Mouse (Mus musculus) A20 (cell line): ENCODE data around the gene Mtmr1.

Experiments
- DNase-seq: peaks from one replicate; pipeline ENCODE4 v3.0.0-alpha.2; 2011; ENCODE audit warnings: low read depth, low spot score

Gene Mtmr1

DNA sequence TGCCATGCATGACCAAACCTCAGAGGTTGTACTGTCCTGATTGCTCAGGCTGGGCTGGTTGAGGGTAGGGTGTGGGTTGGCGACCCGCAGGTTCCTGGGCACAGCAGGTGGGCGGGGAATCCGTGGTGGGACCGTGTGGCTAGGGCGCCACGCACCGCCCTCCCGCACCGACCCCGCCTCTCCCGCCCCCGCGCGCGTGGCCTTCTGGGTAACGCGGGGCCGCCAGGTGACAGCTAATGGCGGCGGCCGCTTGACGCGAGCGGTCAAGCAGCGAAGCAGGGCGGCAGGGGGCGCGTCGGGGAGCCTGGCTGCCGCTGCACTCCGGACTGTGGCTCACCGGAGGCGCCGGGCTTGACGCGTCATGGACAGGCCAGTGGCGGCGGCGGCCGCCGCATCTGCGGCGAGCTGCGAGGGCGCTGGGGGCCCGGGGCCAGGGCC, at the start of gene Mtmr1:
Gene Mtmr1, plus strand, starts transcription at position 207 of the 438 bp plus-strand sequence.
- DNase-seq: peak; percentile 84

DNA sequence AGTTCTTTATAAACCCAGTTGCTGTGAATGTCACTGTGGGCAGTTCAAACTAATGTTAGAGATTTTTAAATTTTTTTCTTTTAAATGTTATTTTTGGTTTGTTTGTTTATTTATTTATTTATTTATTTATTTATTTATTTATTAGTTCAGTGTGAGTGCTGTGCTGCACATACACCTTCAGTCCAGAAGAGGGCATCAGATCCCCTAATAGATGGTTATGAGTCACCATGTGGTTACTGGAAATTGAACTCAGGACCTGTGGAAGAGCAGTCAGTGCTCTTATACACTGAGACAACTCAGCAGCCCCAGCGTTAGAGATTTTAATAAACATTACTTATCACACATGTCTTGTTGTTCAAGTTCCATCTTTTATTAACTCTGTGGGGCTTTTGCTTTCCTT, 12.5 kb upstream of the Mtmr1 start:
- peak; percentile 35 for DNase-seq

DNA sequence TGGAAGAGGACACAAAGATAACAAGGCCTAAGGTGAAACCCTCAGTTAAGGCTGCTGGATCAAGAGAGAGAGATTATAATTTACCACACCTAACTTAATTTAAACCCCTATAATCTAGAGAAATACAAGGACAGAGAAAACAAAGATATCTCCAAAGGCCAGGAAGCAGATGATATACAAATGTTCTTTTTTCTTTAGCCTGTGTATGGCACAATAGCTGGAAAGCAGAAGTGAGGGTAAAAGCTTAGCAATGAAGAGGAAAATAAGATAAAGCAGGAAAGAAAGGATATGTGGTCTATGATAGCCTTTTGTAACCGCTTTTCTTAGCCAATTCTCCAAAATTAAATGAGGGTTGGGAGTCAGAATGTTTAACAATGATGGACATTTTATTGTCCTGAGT, 9.2 kb upstream of the Mtmr1 start:
- DNase-seq: no peak

DNA sequence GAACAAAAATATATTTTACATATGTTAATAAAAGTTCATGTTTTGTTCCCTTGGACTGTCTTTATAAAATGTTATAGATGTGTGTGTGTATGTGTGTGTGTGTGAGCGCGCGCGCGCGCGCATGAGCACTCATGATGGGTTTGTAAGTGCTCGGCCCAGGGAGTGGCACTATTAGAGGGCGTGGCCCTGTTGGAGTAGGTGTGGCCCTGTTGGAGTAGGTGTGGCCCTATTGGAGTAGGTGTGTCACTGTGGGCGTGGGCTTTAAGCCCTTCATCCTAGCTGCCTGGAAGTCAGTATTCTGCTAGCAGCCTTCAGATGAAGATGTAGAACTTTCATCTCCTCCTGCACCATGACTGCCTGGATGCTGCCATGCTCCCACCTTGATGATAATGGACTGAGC, 2.8 kb upstream of the Mtmr1 start:
- peak; percentile 72 for DNase-seq

DNA sequence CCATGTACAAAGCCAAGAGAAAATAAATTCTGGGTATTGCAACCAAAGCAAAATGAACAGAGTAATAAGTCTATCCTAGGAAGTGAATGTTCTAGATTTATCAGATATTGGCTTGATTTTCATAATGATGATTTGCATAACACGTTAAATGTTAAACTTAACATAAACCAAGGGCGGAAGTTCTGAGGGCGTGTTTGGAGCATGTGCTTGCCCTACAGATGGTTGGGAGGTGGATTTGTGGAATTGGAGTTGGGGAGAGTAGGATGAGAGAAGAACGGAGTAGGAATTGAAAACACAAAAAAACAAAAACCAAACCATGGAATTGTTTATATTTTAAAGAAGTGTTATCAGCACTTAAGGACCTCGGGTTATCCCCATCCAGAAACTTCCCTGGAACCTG, 498 bp upstream of the Mtmr1 start:
- peak; percentile 6 for DNase-seq

DNA sequence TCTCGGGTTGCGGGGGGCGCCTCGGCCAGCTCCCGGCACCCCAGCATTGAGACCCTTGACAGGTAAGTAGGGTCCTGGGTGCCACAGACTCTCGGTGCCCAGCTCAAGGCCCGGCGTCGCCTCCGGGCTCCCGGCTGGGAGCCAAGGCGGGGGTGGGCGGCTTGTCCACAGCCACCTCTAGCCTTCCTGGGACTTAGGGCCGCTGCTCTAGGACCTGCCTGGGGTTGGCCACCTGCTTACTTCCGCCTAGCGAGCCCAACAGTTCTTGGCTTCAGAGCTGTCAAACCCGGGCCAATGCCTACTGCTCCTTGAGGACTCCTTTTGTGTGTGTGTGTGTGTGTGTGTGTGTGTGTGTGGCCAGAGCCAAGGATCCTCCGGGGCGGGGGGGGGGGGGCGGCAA, 451 bp downstream of the Mtmr1 start:
- no peak for DNase-seq

DNA sequence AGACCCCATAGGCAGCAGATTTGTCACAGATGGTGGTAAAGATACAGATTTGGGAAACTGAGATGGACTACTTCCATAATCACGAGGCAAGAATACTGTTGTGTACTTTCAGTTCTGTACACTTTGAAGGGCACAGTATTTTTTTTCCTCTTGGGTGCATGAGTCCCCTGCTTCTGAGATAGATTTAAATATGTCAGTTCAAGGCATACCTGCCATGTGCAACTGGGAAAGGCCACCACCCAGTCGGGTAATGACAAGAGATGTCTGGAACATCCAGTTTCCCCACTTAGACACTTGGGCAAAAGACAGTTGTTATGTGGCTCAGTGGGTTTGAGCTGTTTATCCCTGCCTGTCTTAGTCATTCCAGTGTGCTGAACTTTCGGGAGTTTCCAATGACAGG, 950 bp downstream of the Mtmr1 start:
- no peak for DNase-seq

- DNase-seq: peak; percentile 41
Measured at GRCm38 (mm10) chrX:71366973-71367372, 2.4 kb downstream of the Mtmr1 start.

DNA sequence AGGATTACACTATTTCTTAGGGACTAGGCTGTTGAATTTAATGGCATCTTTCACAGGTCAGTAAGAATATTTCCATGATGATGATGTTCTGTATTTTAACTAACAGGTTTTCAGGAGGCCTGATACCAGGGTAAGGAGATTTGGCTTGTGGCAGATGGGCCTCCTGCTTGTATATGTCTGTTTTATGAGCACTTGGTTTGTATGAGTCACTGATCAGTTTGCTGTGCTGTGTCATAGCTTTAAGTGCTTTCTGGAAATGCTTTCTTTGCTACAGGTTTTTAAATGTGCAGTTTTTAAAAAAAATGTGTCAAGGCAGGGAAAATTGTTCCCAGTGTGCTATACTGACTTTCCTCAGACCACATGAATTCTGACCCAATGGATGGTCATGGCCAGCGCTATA, 12.2 kb downstream of the Mtmr1 start:
- DNase-seq: no peak

DNA sequence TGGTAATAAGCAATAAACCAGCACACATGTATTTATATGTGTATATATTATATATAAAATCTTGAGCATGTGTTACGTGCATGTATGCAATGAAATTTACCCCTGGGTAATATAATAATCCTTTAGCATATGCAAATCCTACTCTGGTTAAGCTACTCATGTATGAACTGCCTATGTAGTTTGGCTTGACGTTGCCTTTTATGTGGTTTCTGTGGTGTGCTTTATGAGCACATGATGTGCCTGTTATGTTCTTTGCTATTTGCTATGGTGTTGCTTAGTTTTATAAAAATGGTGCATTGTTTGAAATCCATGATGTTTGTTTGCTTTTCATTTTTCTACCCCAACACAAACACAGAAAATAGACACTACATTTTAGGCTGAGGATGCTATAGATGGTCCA, 13.9 kb downstream of the Mtmr1 start:
- no peak for DNase-seq

DNA sequence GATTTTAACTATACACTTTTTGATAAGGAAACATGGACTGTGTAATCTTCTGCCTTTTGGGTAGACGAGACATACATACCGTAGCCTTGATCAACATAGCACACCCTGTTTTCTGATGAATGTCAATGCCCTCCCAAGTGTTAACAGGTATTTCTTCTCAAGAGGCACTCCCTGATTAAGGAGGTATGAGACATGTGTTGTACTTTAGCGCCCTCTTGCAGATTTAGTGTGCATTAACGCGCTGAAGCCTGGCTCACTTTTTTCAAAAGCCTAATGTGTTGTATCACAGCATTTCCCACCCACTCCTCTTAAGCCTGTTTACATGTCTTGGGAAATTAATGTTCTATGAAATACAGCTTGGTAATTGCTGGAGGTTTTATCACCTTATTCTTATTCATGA, 17.0 kb downstream of the Mtmr1 start:
- peak; percentile 31 for DNase-seq

DNA sequence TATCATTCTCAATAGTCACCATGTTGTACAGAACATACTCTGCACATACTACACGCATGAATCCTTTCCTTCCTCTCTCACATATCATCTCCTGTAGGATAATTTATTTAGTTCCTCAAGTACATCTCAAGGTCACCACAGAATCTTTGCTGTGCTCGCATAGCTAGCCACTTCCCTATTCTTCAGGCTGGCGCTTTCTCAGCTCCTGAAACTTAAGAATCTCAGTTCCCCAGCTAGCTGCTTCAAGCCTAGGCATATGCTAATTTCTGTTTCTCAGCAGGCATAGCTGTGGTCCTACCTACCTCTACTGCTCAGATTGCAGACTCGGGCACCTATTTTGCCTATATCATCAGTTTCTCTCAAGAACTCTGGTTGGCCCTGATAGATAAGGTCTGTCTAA, 31.8 kb downstream of the Mtmr1 start:
- peak; percentile 48 for DNase-seq

GRCm38 (mm10) chrX:71406290-71406689, 41.7 kb downstream of the Mtmr1 start:
- no peak for DNase-seq

DNA sequence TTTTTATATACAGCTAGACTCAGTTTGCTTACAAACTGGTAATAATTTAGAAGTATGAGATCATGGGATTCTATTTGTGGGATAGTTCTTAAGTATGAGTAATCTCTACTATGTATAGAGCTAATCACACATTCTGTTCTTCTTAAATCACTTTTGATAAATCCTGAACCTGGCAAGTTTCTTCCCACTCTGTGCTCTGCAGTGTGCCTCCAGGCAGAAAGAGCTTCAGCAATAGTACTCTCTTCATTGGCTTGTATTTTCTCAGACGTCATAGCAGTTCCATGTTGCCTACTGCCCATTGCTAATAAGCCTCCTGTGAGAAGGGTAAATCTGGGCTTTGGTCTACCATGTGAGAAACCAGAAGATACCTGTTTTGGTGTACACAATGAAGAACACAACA, 43.8 kb downstream of the Mtmr1 start:
- DNase-seq: no peak

- DNase-seq: no peak
Measured at GRCm38 (mm10) chrX:71412776-71413175, 48.2 kb downstream of the Mtmr1 start.

- no peak for DNase-seq
Measured at GRCm38 (mm10) chrX:71413616-71414015, 49.1 kb downstream of the Mtmr1 start.

GRCm38 (mm10) chrX:71424852-71425251, 60.3 kb downstream of the Mtmr1 start:
- DNase-seq: peak; percentile 18

DNA sequence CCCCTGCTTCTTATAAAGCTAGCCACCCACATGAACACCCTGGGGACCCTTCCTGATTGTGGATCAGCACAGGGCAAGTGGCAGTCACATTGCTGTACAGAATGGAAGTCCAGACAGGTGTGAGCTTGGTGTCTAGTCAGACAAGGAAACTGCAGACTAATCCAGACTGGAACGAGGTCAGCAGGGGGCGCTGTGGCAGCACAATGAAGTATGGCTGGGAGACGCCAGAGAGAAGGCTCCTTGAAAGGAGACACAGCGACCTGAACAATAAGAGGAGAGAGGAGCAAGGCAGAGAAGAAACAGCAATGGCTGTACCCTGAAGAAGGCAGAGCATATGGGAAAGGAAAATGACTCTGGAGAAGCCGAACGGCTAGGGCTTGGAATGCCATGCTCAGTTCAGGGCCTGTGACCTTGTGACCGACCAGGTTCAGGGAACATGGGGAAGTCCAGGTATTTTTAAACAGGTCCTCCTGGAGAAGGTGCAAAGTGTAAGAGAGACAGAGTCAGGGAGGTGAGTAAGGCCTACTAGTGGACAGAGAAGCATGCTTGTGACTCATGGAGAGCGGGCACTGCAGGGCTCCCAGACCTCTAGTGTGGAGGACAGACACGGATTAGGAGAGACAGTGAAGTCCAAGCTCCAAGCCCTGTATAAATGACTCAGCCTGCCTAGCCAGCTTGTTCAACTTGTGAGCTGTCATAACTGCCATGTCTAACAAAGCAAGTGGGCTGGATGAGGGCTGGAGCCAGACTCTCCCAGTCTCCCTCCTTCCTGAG, 61.4 kb downstream of the Mtmr1 start:
- DNase-seq: peak; percentile 55

GRCm38 (mm10) chrX:71427491-71427890, 62.9 kb downstream of the Mtmr1 start:
- no peak for DNase-seq

GRCm38 (mm10) chrX:71430900-71431299, 66.3 kb downstream of the Mtmr1 start:
- no peak for DNase-seq

GRCm38 (mm10) chrX:71434448-71434847, 69.9 kb downstream of the Mtmr1 start:
- DNase-seq: no peak

DNA sequence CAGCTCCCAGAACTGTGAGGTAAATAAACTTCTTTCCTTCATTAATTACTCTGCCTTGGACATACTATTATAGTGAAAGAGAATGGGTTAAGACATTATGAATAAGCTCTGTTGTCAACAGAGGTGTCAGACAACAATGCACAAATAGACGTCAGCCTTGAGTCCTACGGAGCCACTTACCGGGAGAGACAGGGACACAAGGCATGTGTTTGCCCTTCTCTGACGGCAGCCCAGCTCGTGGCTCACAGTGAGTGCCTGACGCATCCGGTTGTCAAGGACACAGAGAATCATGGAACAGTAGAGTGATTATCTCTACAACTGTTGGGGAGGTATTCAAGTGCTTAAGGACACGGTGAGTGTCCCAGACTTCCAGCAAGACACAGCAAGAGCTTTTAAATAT, 70.3 kb downstream of the Mtmr1 start:
- DNase-seq: no peak

DNA sequence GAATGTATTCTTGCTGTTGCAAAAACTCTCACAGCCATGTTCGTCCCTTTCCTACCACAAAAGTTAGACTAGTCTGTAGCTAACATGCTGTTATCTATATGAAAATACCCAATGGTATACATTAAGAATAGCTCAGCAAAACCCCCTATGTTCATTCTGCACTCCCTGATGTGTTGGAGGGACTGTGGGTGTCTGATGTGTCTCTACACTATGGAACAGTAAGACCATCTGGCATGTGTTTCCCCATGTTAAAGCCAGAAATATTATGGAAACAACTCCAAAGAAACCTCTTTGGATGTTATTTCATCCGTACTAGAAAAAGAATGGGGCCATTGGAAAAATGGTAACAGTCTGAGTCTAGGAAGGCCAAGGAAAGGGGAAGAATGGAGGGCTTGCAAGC, 71.0 kb downstream of the Mtmr1 start:
- no peak for DNase-seq

DNA sequence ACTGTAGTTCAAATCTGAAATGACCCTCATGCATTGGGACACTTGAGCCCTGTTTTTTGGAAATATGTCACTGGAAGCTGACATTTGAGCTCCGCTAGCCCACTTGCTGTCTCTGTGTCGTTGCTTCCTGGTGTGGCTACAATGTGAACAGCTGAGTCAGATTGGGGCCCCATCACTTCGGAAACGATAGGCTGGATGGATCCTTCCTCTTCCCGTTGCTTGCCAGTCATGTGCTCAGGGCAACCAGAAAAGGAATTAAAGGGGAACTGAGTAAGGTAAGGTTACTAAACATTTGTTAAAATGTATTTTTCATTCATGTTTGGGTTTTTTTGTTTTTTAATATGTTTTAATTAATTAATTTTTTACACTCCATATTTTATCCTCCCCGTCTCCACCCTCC, 74.9 kb downstream of the Mtmr1 start:
- DNase-seq: no peak
